Mouse (Mus musculus) megakaryocyte, embryonic 14.5 days (primary cell): Measurements from ENCODE around the gene Rps2.

Source experiments
- FLI1 ChIP-seq: IDR thresholded peaks from 2 replicates; pipeline ENCODE4 v1.6.1; 2012; ENCODE audit warnings: low read length, inconsistent platforms, mixed read lengths
- GATA1 ChIP-seq: IDR thresholded peaks from 3 replicates; pipeline ENCODE4 v1.6.1; 2012; ENCODE audit warnings: mixed read lengths, low read length, inconsistent platforms, borderline replicate concordance

- TF ChIP-seq GATA1 (no peak), FLI1 (no peak)
Measured at GRCm38 (mm10) chr17:24671346-24671745, 46.6 kb upstream of the Rps2 start.
